ENCODE assay signal across 40 mouse cellular contexts in genomic region chr6:30972121-30972520, GRCm38 (mm10). TPM values are rescaled to one million over a fixed set of nuclear protein-coding genes. Genes with fewer than 3 reads are reported as not detected.
"Had no signal": no experiment of that assay in that cellular context is flagged by ENCODE, and none has a peak within 500 bp of the region (broad histone marks: within the 10 kb centered on the region; RNA-seq: fewer than 3 reads in every experiment).

No protein-coding gene starts in this region.

- H3K4me3 ChIP-seq: left cerebral cortex, adult 2 months; limb, embryonic 10.5 days; limb, embryonic 12.5 days; limb, embryonic 13.5 days; limb, embryonic 15.5 days; liver, embryonic 12.5 days; liver, embryonic 13.5 days; liver, embryonic 15.5 days; lung, embryonic 15.5 days; megakaryocyte, embryonic 14.5 days; midbrain, embryonic 10.5 days; midbrain, embryonic 12.5 days; midbrain, embryonic 13.5 days; myocyte; neural tube, embryonic 12.5 days had no signal

- H3K4me2 ChIP-seq: limb, embryonic 12.5 days; limb, embryonic 13.5 days; limb, embryonic 15.5 days; liver, embryonic 11.5 days; liver, embryonic 12.5 days; liver, embryonic 13.5 days; liver, embryonic 15.5 days; lung, embryonic 14.5 days; lung, embryonic 15.5 days; midbrain, embryonic 12.5 days; midbrain, embryonic 13.5 days; neural tube, embryonic 12.5 days had no signal

- H3K9me3 ChIP-seq: limb, embryonic 10.5 days; limb, embryonic 12.5 days; limb, embryonic 13.5 days; limb, embryonic 15.5 days; liver, embryonic 12.5 days; liver, embryonic 13.5 days; liver, embryonic 15.5 days; lung, embryonic 15.5 days; megakaryocyte, embryonic 14.5 days; midbrain, embryonic 10.5 days; midbrain, embryonic 12.5 days; midbrain, embryonic 13.5 days; neural tube, embryonic 12.5 days had no signal

- H3K27ac ChIP-seq: left cerebral cortex, adult 2 months; limb, embryonic 10.5 days; limb, embryonic 12.5 days; limb, embryonic 13.5 days; limb, embryonic 15.5 days; liver, embryonic 12.5 days; liver, embryonic 13.5 days; liver, embryonic 14.5 days; liver, embryonic 15.5 days; lung, embryonic 15.5 days; macrophage; midbrain, embryonic 10.5 days; midbrain, embryonic 12.5 days; midbrain, embryonic 13.5 days; neural tube, embryonic 12.5 days had no signal

- H3K4me1 ChIP-seq: limb, embryonic 10.5 days; limb, embryonic 12.5 days; limb, embryonic 13.5 days; limb, embryonic 15.5 days; liver, embryonic 12.5 days; liver, embryonic 13.5 days; liver, embryonic 15.5 days; lung, embryonic 15.5 days; megakaryocyte, embryonic 14.5 days; midbrain, embryonic 12.5 days; midbrain, embryonic 13.5 days; neural tube, embryonic 12.5 days had no signal

- DNase-seq: left cerebral cortex, postnatal 4 days; liver; liver, embryonic 13.5 days; liver, postnatal 0 days; lung, adult 18-20 months; lung, adult 2 months; lung, postnatal 10 days; lung, postnatal 14 days; lung, postnatal 36 days; lung, postnatal 4 days; midbrain, embryonic 14.5 days had no signal

- H3K27me3 ChIP-seq: limb, embryonic 12.5 days; limb, embryonic 15.5 days; liver, embryonic 13.5 days; midbrain, embryonic 12.5 days; neural tube, embryonic 12.5 days had no signal

- H3K36me3 ChIP-seq: limb, embryonic 10.5 days; limb, embryonic 12.5 days; limb, embryonic 13.5 days; limb, embryonic 15.5 days; liver, embryonic 12.5 days; liver, embryonic 13.5 days; liver, embryonic 15.5 days; lung, embryonic 15.5 days; midbrain, embryonic 10.5 days; midbrain, embryonic 12.5 days; midbrain, embryonic 13.5 days; neural tube, embryonic 12.5 days had no signal

- H3K9ac ChIP-seq: limb, embryonic 12.5 days; limb, embryonic 13.5 days; limb, embryonic 15.5 days; liver, embryonic 12.5 days; liver, embryonic 13.5 days; liver, embryonic 14.5 days; liver, embryonic 15.5 days; liver, postnatal 0 days; lung, embryonic 14.5 days; lung, embryonic 15.5 days; midbrain, embryonic 12.5 days; midbrain, embryonic 13.5 days; neural tube, embryonic 12.5 days had no signal

- ATAC-seq: liver, embryonic 12.5 days; liver, postnatal 0 days; lung, postnatal 0 days; midbrain, embryonic 13.5 days; midbrain, embryonic 16.5 days had no signal

RNA-seq across cellular contexts. Expression of gene Klf14, which starts 13.2 kb away (rescaled TPM):
- total RNA-seq: liver, adult 2 months; megakaryocyte, adult 5-6 weeks; megakaryocyte-erythroid progenitor cell, adult 5-6 weeks; monocyte, adult 5-6 weeks had no signal
- polyA plus RNA-seq: liver, adult 2 months; lung, adult 2 months; macrophage; midbrain, embryonic 13.5 days; myocyte had no signal

RNA-seq across cellular contexts. Expression of gene Tsga13, which starts 56.7 kb away (rescaled TPM):
- total RNA-seq: left cerebral cortex, adult 2 months; left cerebral cortex, adult 8-10 months; left cerebral cortex, postnatal 25 days; liver, adult 2 months; megakaryocyte progenitor cell, adult 5-6 weeks; megakaryocyte, adult 5-6 weeks; megakaryocyte-erythroid progenitor cell, adult 5-6 weeks; monocyte, adult 5-6 weeks had no signal
- polyA plus RNA-seq: limb, embryonic 10.5 days; limb, embryonic 12.5 days; liver, adult 2 months; liver, embryonic 11.5 days; liver, embryonic 12.5 days; liver, embryonic 13.5 days; liver, embryonic 15.5 days; liver, embryonic 16.5 days; liver, postnatal 0 days; lung, adult 2 months; macrophage; midbrain, embryonic 12.5 days; midbrain, embryonic 14.5 days; myocyte; neural tube, embryonic 11.5 days; neural tube, embryonic 12.5 days had no signal
